Mouse (Mus musculus) MEL (cell line): ENCODE measurements at regions not wholly inside any gene's neighbourhood (a gene's known extent, or its start where the extent isn't known, plus 50 kb on each side); places are given as distances from the start of the nearest gene placed in this dataset.

Source experiments
- DNase-seq: peaks from one replicate; pipeline ENCODE4 v3.0.0; 2011; ENCODE audit warnings: low read depth, low spot score
- H3K27ac ChIP-seq: 2 replicates; pipeline ENCODE4 v1.5.1; 2012; ENCODE audit warnings: low read depth, mild to moderate bottlenecking, control low read depth, low read length, moderate library complexity; ENCODE audit not compliant: control insufficient read depth
- H3K27me3 ChIP-seq, 2 experiments: fragments of 150-350 bp in 1 of 2; sonication (generic) in 1 of 2; 2 replicates each; pipeline ENCODE4 v1.6.1; 2012; ENCODE audit warnings: low read length in 2 of 2, mild to moderate bottlenecking in 2 of 2, improper control_type of control experiment in 1 of 2, moderate library complexity in 1 of 2; ENCODE audit not compliant: insufficient read depth in 2 of 2, control insufficient read depth in 1 of 2
- H3K36me3 ChIP-seq, 2 experiments: 2 replicates each; pipeline ENCODE4 v1.6.1; 2012 to 2014; ENCODE audit warnings: low read length in 2 of 2, improper control_type of control experiment in 1 of 2, inconsistent platforms in 1 of 2, mild to moderate bottlenecking in 1 of 2; ENCODE audit not compliant: insufficient read depth in 2 of 2, control insufficient read depth in 1 of 2
- H3K4me1 ChIP-seq, 2 experiments: fragments of 150-350 bp in 1 of 2; sonication (generic) in 1 of 2; 2 replicates each; pipeline ENCODE4 v1.6.1; 2012; ENCODE audit warnings: low read length in 2 of 2, improper control_type of control experiment in 1 of 2, mild to moderate bottlenecking in 1 of 2; ENCODE audit not compliant: insufficient read depth in 2 of 2, control insufficient read depth in 1 of 2
- H3K4me3 ChIP-seq, 2 experiments: fragments of 150-350 bp in 1 of 2; sonication (generic) in 1 of 2; 2 replicates each; pipeline ENCODE4 v1.5.1; 2012; ENCODE audit warnings: low read depth in 2 of 2, low read length in 2 of 2, mild to moderate bottlenecking in 2 of 2, moderate library complexity in 2 of 2, control low read depth in 1 of 2, improper control_type of control experiment in 1 of 2; ENCODE audit not compliant: control insufficient read depth in 1 of 2, insufficient read depth in 1 of 2
- H3K79me2 ChIP-seq: 2 replicates; pipeline ENCODE4 v1.6.1; 2012; ENCODE audit warnings: mild to moderate bottlenecking, low read length, moderate library complexity; ENCODE audit not compliant: control insufficient read depth, poor library complexity, insufficient read depth
- H3K9ac ChIP-seq: 2 replicates; pipeline ENCODE4 v1.6.1; 2012; ENCODE audit warnings: low read depth, mild to moderate bottlenecking, control low read depth, low read length, moderate library complexity; ENCODE audit not compliant: control insufficient read depth, poor library complexity, severe bottlenecking
- H3K9me3 ChIP-seq: fragments of 150-350 bp; sonication (generic); replicated peaks from 2 replicates; pipeline ENCODE4 v1.6.1; 2012; ENCODE audit warnings: mild to moderate bottlenecking, low read length, improper control_type of control experiment, moderate library complexity; ENCODE audit not compliant: insufficient read depth
- BHLHE40 ChIP-seq: IDR thresholded peaks from 2 replicates; pipeline ENCODE4 v1.6.1; 2012; ENCODE audit warnings: low read depth, mild to moderate bottlenecking, inconsistent platforms, low read length, improper control_type of control experiment, borderline replicate concordance
- CHD2 ChIP-seq: IDR thresholded peaks from 2 replicates; pipeline ENCODE4 v1.6.1; 2011; ENCODE audit warnings: low read length, improper control_type of control experiment
- CTCF ChIP-seq, 3 experiments: IDR thresholded peaks in 2 of 3; conservative IDR thresholded peaks in 1 of 3; 2 replicates each; pipeline ENCODE4 v1.5.1; 2011 to 2012; ENCODE audit warnings: low read length in 3 of 3, low read depth in 2 of 3, mild to moderate bottlenecking in 2 of 3, improper control_type of control experiment in 1 of 3, inconsistent platforms in 1 of 3, mixed read lengths in 1 of 3, moderate library complexity in 1 of 3; ENCODE audit not compliant: control insufficient read depth in 1 of 3, insufficient read depth in 1 of 3, poor library complexity in 1 of 3, severe bottlenecking in 1 of 3
- E2F4 ChIP-seq: IDR thresholded peaks from 2 replicates; pipeline ENCODE4 v1.6.1; 2011; ENCODE audit warnings: low read depth, low read length, improper control_type of control experiment, borderline replicate concordance
- EP300 ChIP-seq, 2 experiments: IDR thresholded peaks; 2 replicates each; pipeline ENCODE4 v1.6.1; 2011; ENCODE audit warnings: improper control_type of control experiment in 2 of 2, low read length in 2 of 2, low read depth in 1 of 2, mild to moderate bottlenecking in 1 of 2
- JUND ChIP-seq: IDR thresholded peaks from 2 replicates; pipeline ENCODE4 v1.6.1; 2011; ENCODE audit warnings: low read depth, mild to moderate bottlenecking, improper control_type of control experiment, low read length
- KAT2A ChIP-seq: conservative IDR thresholded peaks from 2 replicates; pipeline ENCODE4 v1.6.1; 2012; ENCODE audit warnings: low read depth, low read length, improper control_type of control experiment, inconsistent platforms
- MXI1 ChIP-seq: IDR thresholded peaks from 2 replicates; pipeline ENCODE4 v1.6.1; 2011; ENCODE audit warnings: mild to moderate bottlenecking, low read depth, low read length, improper control_type of control experiment
- MYB ChIP-seq: IDR thresholded peaks from 2 replicates; pipeline ENCODE4 v1.6.1; 2011; ENCODE audit warnings: mild to moderate bottlenecking, low read depth, low read length, improper control_type of control experiment
- POLR2AphosphoS2 ChIP-seq: IDR thresholded peaks from 2 replicates; pipeline ENCODE4 v1.6.1; 2011; ENCODE audit warnings: low read length, improper control_type of control experiment
- POLR2AphosphoS5 ChIP-seq: IDR thresholded peaks from 2 replicates; pipeline ENCODE4 v1.6.1; 2012; ENCODE audit warnings: low read depth, borderline replicate concordance, mild to moderate bottlenecking, inconsistent platforms, low read length, moderate library complexity, mixed read lengths
- RAD21 ChIP-seq: IDR thresholded peaks from 2 replicates; pipeline ENCODE4 v1.6.1; 2011; ENCODE audit warnings: mild to moderate bottlenecking, low read depth, low read length, improper control_type of control experiment
- UBTF ChIP-seq: IDR thresholded peaks from 2 replicates; pipeline ENCODE4 v1.6.1; 2012; ENCODE audit warnings: low read depth, mild to moderate bottlenecking, inconsistent platforms, low read length, improper control_type of control experiment, moderate library complexity, borderline replicate concordance; ENCODE audit not compliant: insufficient read depth
- USF2 ChIP-seq, 2 experiments: IDR thresholded peaks; 2 replicates each; pipeline ENCODE4 v1.6.1; 2011 to 2012; ENCODE audit warnings: improper control_type of control experiment in 2 of 2, low read length in 2 of 2, borderline replicate concordance in 1 of 2, inconsistent platforms in 1 of 2, low read depth in 1 of 2, mild to moderate bottlenecking in 1 of 2; ENCODE audit not compliant: insufficient read depth in 1 of 2
- ZC3H11A ChIP-seq: IDR thresholded peaks from 2 replicates; pipeline ENCODE4 v1.6.1; 2012; ENCODE audit warnings: low read depth, mild to moderate bottlenecking, inconsistent platforms, low read length, improper control_type of control experiment

GRCm38 (mm10) chr14:102038145-102038544, 308.4 kb downstream of the Lmo7 start:
- H3K36me3 ChIP-seq, result no peaks in the 10 kb centered on the region
- no peak for DNase-seq
- H3K79me2 ChIP-seq, result no peaks in the 10 kb centered on the region
- no peaks in the 10 kb centered on the region for H3K27me3 ChIP-seq
- no peaks in the 10 kb centered on the region for H3K4me1 ChIP-seq
- no peak for TF ChIP-seq POLR2AphosphoS5
- no peak for TF ChIP-seq POLR2AphosphoS2
- no peak for TF ChIP-seq CHD2
- no peak for TF ChIP-seq KAT2A
- TF ChIP-seq BHLHE40, result no peak
- no peaks in the 10 kb centered on the region for H3K9me3 ChIP-seq
- no peak overlapping the region for H3K4me3 ChIP-seq
- H3K9ac ChIP-seq, result no peak overlapping the region
- H3K27ac ChIP-seq, result no peak overlapping the region

DNA sequence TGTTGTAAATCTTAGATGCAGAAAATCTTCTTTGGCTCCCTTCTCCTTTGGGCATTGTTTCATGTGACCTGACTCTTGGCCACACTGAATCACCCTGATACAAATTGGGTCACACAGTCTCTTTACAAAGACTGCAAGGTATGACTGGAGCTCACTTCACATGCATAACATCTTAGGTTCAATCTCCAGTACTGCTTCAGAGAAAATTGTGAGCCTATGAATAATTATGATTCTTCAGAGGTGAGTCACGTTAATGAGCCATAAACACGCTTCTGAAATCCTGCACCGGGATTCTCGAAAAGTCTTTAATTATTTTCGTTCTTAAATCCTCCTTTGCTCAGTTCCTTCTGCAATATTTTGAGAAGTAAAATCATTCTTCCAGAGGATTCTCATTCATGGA, 307.7 kb downstream of the Lmo7 start:
- H3K36me3 ChIP-seq, result no peaks in the 10 kb centered on the region
- H3K4me1 ChIP-seq, result no peaks in the 10 kb centered on the region
- H3K79me2 ChIP-seq, result no peaks in the 10 kb centered on the region
- DNase-seq, result no peak
- no peaks in the 10 kb centered on the region for H3K27me3 ChIP-seq
- no peak overlapping the region for H3K9ac ChIP-seq
- no peaks in the 10 kb centered on the region for H3K9me3 ChIP-seq
- TF ChIP-seq BHLHE40, result no peak
- no peak for TF ChIP-seq CTCF (IDR thresholded peaks at IDR 0.05 in 2 of 3, conservative IDR thresholded peaks at IDR 0.05 in 1 of 3; ENCODE audit: control insufficient read depth in 1 of 3, insufficient read depth in 1 of 3, low read depth in 2 of 3, low read length in 3 of 3, poor library complexity in 1 of 3, severe bottlenecking in 1 of 3)
- TF ChIP-seq RAD21, result no peak
- no peak for TF ChIP-seq USF2 (IDR thresholded peaks at IDR 0.05; ENCODE audit: borderline replicate concordance in 1 of 2, insufficient read depth in 1 of 2, low read depth in 1 of 2, low read length in 2 of 2)
- TF ChIP-seq EP300 (IDR thresholded peaks at IDR 0.05; ENCODE audit: low read depth in 1 of 2, low read length in 2 of 2), result no peak
- TF ChIP-seq UBTF, result no peak
- no peak for TF ChIP-seq MXI1
- TF ChIP-seq ZC3H11A, result no peak
- TF ChIP-seq, all 39 proteins: peak for 0
- H3K27ac ChIP-seq, result no peak overlapping the region
- no peak overlapping the region for H3K4me3 ChIP-seq

DNA sequence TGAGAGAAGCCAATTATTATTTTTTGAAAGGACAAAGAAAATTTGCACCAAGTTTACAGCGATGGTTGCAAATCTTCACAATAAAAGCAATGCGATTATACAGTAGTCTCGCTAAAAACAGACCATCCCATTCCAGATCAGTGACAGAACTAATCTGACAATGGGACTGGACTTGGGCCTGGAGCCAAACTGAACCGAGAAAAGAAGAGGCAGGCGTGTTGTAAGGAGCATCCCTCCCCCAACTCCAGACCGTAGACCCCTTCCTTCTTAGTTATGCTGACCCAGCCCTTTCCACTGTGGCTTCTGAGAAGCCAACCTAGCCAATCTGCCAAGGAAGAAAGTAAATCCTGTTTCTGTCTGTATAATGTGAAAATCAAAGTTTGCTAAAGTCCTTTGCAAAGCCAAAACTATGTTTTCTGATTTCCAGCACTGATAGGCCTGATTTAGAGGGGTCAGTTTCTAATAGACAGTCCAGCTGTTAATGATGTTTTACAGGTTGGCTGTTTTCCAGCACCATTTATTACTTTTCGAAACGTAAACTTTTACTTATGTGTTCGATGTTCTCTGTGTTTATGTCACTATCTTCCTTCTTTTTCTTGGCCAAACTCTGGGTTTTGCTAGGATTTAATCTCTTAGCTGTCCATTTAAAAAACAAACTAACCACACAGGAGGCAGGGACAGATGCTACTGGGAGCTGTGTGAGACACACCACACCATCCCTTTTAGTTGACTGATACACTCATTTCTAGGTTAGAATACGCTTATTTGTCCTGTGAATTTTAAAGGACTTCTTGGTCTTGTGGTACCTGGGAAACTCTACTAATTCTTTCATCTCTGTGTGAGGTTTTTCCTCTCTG, 301.5 kb downstream of the Lmo7 start:
- Histone ChIP-seq H3K27me3 (no peaks in the 10 kb centered on the region), H3K4me1 (no peaks in the 10 kb centered on the region), H3K36me3 (no peaks in the 10 kb centered on the region), H3K4me3 (no peak overlapping the region), H3K9ac (no peak overlapping the region), H3K27ac (no peak overlapping the region), H3K9me3 (no peaks in the 10 kb centered on the region), H3K79me2 (no peaks in the 10 kb centered on the region)
- TF ChIP-seq E2F4 (no peak), MYB (no peak), JUND (no peak)
- DNase-seq, result no peak
